9 mouse cellular contexts compared by ENCODE assay signal in the genomic region with DNA sequence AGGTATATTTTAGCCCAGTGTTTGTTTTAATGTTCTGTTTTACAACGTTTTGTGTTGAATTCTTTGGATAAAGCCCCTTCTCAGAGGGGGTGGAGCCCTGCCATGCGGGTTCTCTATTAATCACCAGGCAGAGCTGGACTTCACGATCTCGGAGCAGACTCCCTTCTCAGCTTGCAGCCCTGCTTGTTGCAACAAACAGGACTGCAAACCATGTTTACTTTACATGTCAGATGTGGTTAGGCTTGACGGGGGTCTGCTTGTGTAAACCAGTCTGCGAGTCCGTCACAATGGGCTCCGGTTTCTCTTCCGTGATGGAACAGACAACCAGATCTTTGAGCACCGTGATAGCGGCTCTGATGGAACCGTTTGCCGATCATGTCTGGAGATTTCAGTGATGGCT.
DNase-seq lines count a peak whose midpoint lies in the region; ATAC-seq lines count a peak whose summit lies in the region.
"Had no signal": no experiment of that assay in that cellular context is flagged by ENCODE, and none has a peak within 500 bp of the region (broad histone marks: within the 10 kb centered on the region; RNA-seq: fewer than 3 reads in every experiment).

No protein-coding gene starts in this region.

- H3K4me1 ChIP-seq in hindbrain, embryonic 10.5 days (replicated peaks), result no peaks in the 10 kb centered on the region
- H3K4me1 ChIP-seq in hindbrain, embryonic 16.5 days (ENCODE audit: control insufficient read depth, insufficient read depth, low read depth, low read length), result no peaks in the 10 kb centered on the region
- H3K4me1 ChIP-seq in limb, embryonic 13.5 days, result peaks cover 8% of the 10 kb centered on the region; the same call in 1 of the 2 replicates

- 0 out of 2 replicates have a peak, but pooled peaks cover 3% of the 10 kb centered on the region for H3K9me3 ChIP-seq in hindbrain, embryonic 10.5 days
- H3K9me3 ChIP-seq in hindbrain, embryonic 16.5 days (ENCODE audit: control insufficient read depth, low read length), result no peaks in the 10 kb centered on the region
- no peaks in the 10 kb centered on the region for H3K9me3 ChIP-seq in limb, embryonic 13.5 days

- no peak overlapping the region for H3K9ac ChIP-seq in hindbrain, embryonic 16.5 days (ENCODE audit: low read depth, low read length)
- H3K9ac ChIP-seq in limb, embryonic 13.5 days, result no peak overlapping the region

- ATAC-seq in hindbrain, embryonic 16.5 days, result no peak
- ATAC-seq in limb, embryonic 13.5 days (ENCODE audit: low FRiP score, low read depth), result no peak
- ATAC-seq: midbrain, embryonic 16.5 days had no signal

- DNase-seq in hindbrain, embryonic 10.5 days (ENCODE audit: low spot score), result peak; percentile 15
- DNase-seq in retina, postnatal 1 day, result peak; percentile 11
- no peak for DNase-seq in retina, embryonic 14.5 days (ENCODE audit: low spot score)
- no peak for DNase-seq in left cerebral cortex, adult 9 months (ENCODE audit: low spot score in 2 of 2)
- DNase-seq in layer of hippocampus, postnatal 36 days, result no peak
- DNase-seq in thymus, postnatal 36 days, result no peak

- no peak overlapping the region for H3K27ac ChIP-seq in hindbrain, embryonic 10.5 days
- no peak overlapping the region for H3K27ac ChIP-seq in hindbrain, embryonic 16.5 days (ENCODE audit: low read depth, low read length)
- H3K27ac ChIP-seq in limb, embryonic 13.5 days, result no peak overlapping the region

- no peak overlapping the region for H3K4me3 ChIP-seq in hindbrain, embryonic 10.5 days
- H3K4me3 ChIP-seq in hindbrain, embryonic 16.5 days (ENCODE audit: low read length), result no peak overlapping the region
- H3K4me3 ChIP-seq in limb, embryonic 13.5 days, result peak overlapping the region; percentile 5

- H3K27me3 ChIP-seq in hindbrain, embryonic 10.5 days (ENCODE audit: insufficient read depth, poor library complexity, severe bottlenecking), result no peaks in the 10 kb centered on the region
- no peaks in the 10 kb centered on the region for H3K27me3 ChIP-seq in hindbrain, embryonic 16.5 days (replicated peaks; ENCODE audit: control insufficient read depth, insufficient read depth, low read length)
- no peaks in the 10 kb centered on the region for H3K27me3 ChIP-seq in limb, embryonic 13.5 days

- H3K4me2 ChIP-seq in hindbrain, embryonic 16.5 days (ENCODE audit: low read length), result no peak overlapping the region
- peak overlapping the region; percentile 52 for H3K4me2 ChIP-seq in limb, embryonic 13.5 days (replicated peaks)

- 68% methylated on average over 13 of the region's 13 CpGs for WGBS in hindbrain, embryonic 10.5 days
- WGBS in hindbrain, embryonic 16.5 days, result 76% methylated on average over 13 of the region's 13 CpGs
- 50% methylated on average over 13 of the region's 13 CpGs for WGBS in limb, embryonic 13.5 days

- H3K36me3 ChIP-seq in hindbrain, embryonic 10.5 days, result no peaks in the 10 kb centered on the region
- no peaks in the 10 kb centered on the region for H3K36me3 ChIP-seq in hindbrain, embryonic 16.5 days (ENCODE audit: control insufficient read depth, insufficient read depth, low read length)
- H3K36me3 ChIP-seq in limb, embryonic 13.5 days, result no peaks in the 10 kb centered on the region

Comparison
In these comparisons a context has a peak if more than half of its experiments do, and no peak if none do; other contexts are left out.
1. DNase-seq: peak in hindbrain, embryonic 10.5 days (single experiment) and retina, postnatal 1 day (single experiment); none in retina, embryonic 14.5 days (single experiment), left cerebral cortex, adult 9 months (0 of 2), layer of hippocampus, postnatal 36 days (0 of 2) and thymus, postnatal 36 days (0 of 2).